Mouse (Mus musculus): ENCODE data around the gene Ajap1. TPM values are rescaled to one million over a fixed set of nuclear protein-coding genes. Genes with fewer than 3 reads are reported as not detected.

Gene Ajap1
- polyA plus RNA-seq, 1 experiment from 2014 or later, result not detected

- WGBS (ENCODE audit: insufficient replicate concordance), result 73% methylated on average over 9 of the region's 9 CpGs
- Histone ChIP-seq H3K9me3 (ENCODE audit: low read length) (no peaks in the 10 kb centered on the region), H3K36me3 (replicated peaks; ENCODE audit: insufficient read depth, low read length) (no peaks in the 10 kb centered on the region), H3K27ac (ENCODE audit: low read depth) (no peak overlapping the region), H3K9ac (replicated peaks) (no peak overlapping the region), H3K4me2 (ENCODE audit: low read depth, low read length) (no peak overlapping the region), H3K4me1 (ENCODE audit: insufficient read depth) (no peaks in the 10 kb centered on the region), H3K4me3 (ENCODE audit: low read depth, low read length) (no peak overlapping the region), H3K27me3 (ENCODE audit: insufficient read depth, low read length) (no peaks in the 10 kb centered on the region)
- ATAC-seq, result no peak
- no peak for TF ChIP-seq EP300 (IDR thresholded peaks at IDR 0.05; ENCODE audit: low read depth)
- no peak for DNase-seq
These were observed 45.4 kb downstream of the Ajap1 start for GRCm38 (mm10) chr4:153437196-153437595.

- H3K36me3 ChIP-seq (replicated peaks; ENCODE audit: insufficient read depth, low read length), result no peaks in the 10 kb centered on the region
- no peak for ATAC-seq
- H3K27me3 ChIP-seq (ENCODE audit: insufficient read depth, low read length), result no peaks in the 10 kb centered on the region
- H3K9ac ChIP-seq (replicated peaks), result no peak overlapping the region
- H3K9me3 ChIP-seq (ENCODE audit: low read length), result no peaks in the 10 kb centered on the region
- TF ChIP-seq EP300 (IDR thresholded peaks at IDR 0.05; ENCODE audit: low read depth) (no peak), CTCF (IDR thresholded peaks at IDR 0.05; ENCODE audit: low read depth) (no peak)
- 66% methylated on average over 5 of the region's 5 CpGs for WGBS (ENCODE audit: insufficient replicate concordance)
- H3K4me3 ChIP-seq (ENCODE audit: low read depth, low read length), result no peak overlapping the region
- no peak overlapping the region for H3K27ac ChIP-seq (ENCODE audit: low read depth)
- no peak overlapping the region for H3K4me2 ChIP-seq (ENCODE audit: low read depth, low read length)
- no peak for DNase-seq
- no peaks in the 10 kb centered on the region for H3K4me1 ChIP-seq (ENCODE audit: insufficient read depth)
These were observed 46.7 kb downstream of the Ajap1 start for GRCm38 (mm10) chr4:153435917-153436316.

- 88% methylated on average over 2 of the region's 2 CpGs for WGBS (ENCODE audit: insufficient replicate concordance)
- Histone ChIP-seq H3K27me3 (ENCODE audit: insufficient read depth, low read length) (no peaks in the 10 kb centered on the region), H3K4me2 (ENCODE audit: low read depth, low read length) (no peak overlapping the region), H3K4me1 (ENCODE audit: insufficient read depth) (no peaks in the 10 kb centered on the region), H3K4me3 (ENCODE audit: low read depth, low read length) (no peak overlapping the region), H3K9me3 (ENCODE audit: low read length) (peaks cover 5% of the 10 kb centered on the region; the same call in 1 of the 2 replicates), H3K27ac (ENCODE audit: low read depth) (no peak overlapping the region), H3K36me3 (replicated peaks; ENCODE audit: insufficient read depth, low read length) (no peaks in the 10 kb centered on the region), H3K9ac (replicated peaks) (no peak overlapping the region)
- DNase-seq, result no peak
- no peak for ATAC-seq
- no peak for TF ChIP-seq CTCF (IDR thresholded peaks at IDR 0.05; ENCODE audit: low read depth)
- TF ChIP-seq EP300 (IDR thresholded peaks at IDR 0.05; ENCODE audit: low read depth), result no peak
These were observed 52.6 kb downstream of the Ajap1 start for GRCm38 (mm10) chr4:153429971-153430370.

DNA sequence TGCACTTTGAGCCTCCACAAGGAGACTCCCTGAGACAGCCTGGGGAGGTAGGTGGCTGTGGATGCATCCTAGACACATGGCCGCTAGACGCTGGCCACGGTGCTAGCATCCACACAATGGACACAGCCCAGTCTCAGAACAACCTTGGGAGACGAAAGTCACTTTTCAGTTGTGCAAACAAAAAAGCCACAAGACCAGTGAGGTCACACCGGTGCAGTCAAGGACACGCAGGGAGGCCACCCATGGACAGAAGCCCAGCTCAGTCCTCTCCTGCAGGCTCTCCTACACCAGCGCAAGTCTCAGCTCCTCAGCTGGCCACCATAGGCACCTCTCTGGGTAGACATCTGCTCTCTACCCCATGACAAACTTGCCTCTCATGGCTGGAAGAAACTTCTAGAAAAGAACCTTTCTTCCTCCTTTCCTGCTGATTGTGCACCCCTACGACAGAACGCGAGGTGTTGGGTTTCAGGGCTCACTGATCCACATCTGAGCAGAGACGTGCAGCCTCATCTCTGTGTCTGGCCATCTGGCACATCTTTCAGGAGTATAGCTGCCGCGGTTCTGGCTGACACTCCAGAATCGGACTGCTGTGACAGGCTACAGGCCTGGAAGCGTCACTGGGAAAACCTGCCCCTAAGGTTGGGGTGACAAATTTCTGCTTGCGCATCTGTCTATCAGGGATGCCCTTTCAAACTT lies 56.5 kb downstream of the Ajap1 start:
- Histone ChIP-seq H3K9ac (replicated peaks) (no peak overlapping the region), H3K27ac (ENCODE audit: low read depth) (no peak overlapping the region), H3K4me3 (ENCODE audit: low read depth, low read length) (no peak overlapping the region), H3K36me3 (replicated peaks; ENCODE audit: insufficient read depth, low read length) (no peaks in the 10 kb centered on the region), H3K4me1 (ENCODE audit: insufficient read depth) (no peaks in the 10 kb centered on the region), H3K9me3 (ENCODE audit: low read length) (peaks cover 5% of the 10 kb centered on the region; the same call in 1 of the 2 replicates), H3K27me3 (ENCODE audit: insufficient read depth, low read length) (no peaks in the 10 kb centered on the region), H3K4me2 (ENCODE audit: low read depth, low read length) (no peak overlapping the region)
- no peak for ATAC-seq
- TF ChIP-seq EP300 (IDR thresholded peaks at IDR 0.05; ENCODE audit: low read depth), result no peak
- TF ChIP-seq CTCF (IDR thresholded peaks at IDR 0.05; ENCODE audit: low read depth), result no peak
- WGBS (ENCODE audit: insufficient replicate concordance), result 70% methylated on average over 16 of the region's 16 CpGs
- DNase-seq, result no peak

- Histone ChIP-seq H3K9me3 (ENCODE audit: low read length) (no peaks in the 10 kb centered on the region; the same call in 1 of the 2 replicates), H3K4me3 (ENCODE audit: low read depth, low read length) (no peak overlapping the region), H3K36me3 (replicated peaks; ENCODE audit: insufficient read depth, low read length) (no peaks in the 10 kb centered on the region), H3K9ac (replicated peaks) (no peak overlapping the region), H3K4me1 (ENCODE audit: insufficient read depth) (no peaks in the 10 kb centered on the region), H3K27me3 (ENCODE audit: insufficient read depth, low read length) (no peaks in the 10 kb centered on the region), H3K27ac (ENCODE audit: low read depth) (no peak overlapping the region), H3K4me2 (ENCODE audit: low read depth, low read length) (no peak overlapping the region)
- no peak for TF ChIP-seq CTCF (IDR thresholded peaks at IDR 0.05; ENCODE audit: low read depth)
- no peak for TF ChIP-seq EP300 (IDR thresholded peaks at IDR 0.05; ENCODE audit: low read depth)
- 82% methylated on average over 10 of the region's 10 CpGs for WGBS (ENCODE audit: insufficient replicate concordance)
- ATAC-seq (no peak), DNase-seq (no peak)
These were observed 58.3 kb downstream of the Ajap1 start for GRCm38 (mm10) chr4:153424324-153424723.

DNA sequence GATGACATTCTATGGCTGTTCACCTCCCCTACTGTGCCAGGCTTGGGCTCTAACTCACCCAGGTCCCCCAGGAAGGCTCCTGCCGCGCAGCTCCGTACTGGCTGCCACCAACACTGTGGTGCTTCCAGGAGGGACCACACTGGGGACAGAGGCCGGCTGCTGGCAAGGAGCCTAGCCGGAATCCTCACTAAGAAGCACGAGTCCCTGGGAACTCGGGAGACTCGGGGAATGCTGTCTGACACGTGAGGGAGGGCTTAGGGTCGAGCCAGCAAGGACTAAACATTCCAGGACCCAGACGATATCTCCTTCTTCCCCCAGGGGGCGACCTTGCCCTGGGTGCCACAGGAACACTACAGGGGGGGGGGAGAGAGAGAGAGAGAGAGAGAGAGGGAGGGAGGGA lies 64.7 kb downstream of the Ajap1 start:
- Histone ChIP-seq H3K4me3 (ENCODE audit: low read depth, low read length) (no peak overlapping the region), H3K9me3 (ENCODE audit: low read length) (no peaks in the 10 kb centered on the region), H3K36me3 (replicated peaks; ENCODE audit: insufficient read depth, low read length) (no peaks in the 10 kb centered on the region), H3K9ac (replicated peaks) (no peak overlapping the region), H3K27ac (ENCODE audit: low read depth) (no peak overlapping the region), H3K4me2 (ENCODE audit: low read depth, low read length) (no peak overlapping the region), H3K27me3 (ENCODE audit: insufficient read depth, low read length) (no peaks in the 10 kb centered on the region), H3K4me1 (ENCODE audit: insufficient read depth) (no peaks in the 10 kb centered on the region)
- 2% methylated on average over 11 of the region's 12 CpGs for WGBS (ENCODE audit: insufficient replicate concordance)
- DNase-seq (peak; percentile 19), ATAC-seq (no peak)
- 0 out of 2 replicates have a peak, but pooled peaks have one; percentile 5 for TF ChIP-seq CTCF (IDR thresholded peaks at IDR 0.05; ENCODE audit: low read depth)
- TF ChIP-seq EP300 (IDR thresholded peaks at IDR 0.05; ENCODE audit: low read depth), result no peak
